Mouse (Mus musculus): Measurements from ENCODE around the gene Mreg.

- TF ChIP-seq RCOR1 (conservative IDR thresholded peaks at IDR 0.05; ENCODE audit: low read depth, low read length) (no peak), JUN (IDR thresholded peaks at IDR 0.05; ENCODE audit: insufficient read depth, low read depth, low read length) (no peak), MAX (IDR thresholded peaks at IDR 0.05; ENCODE audit: low read length) (no peak), ZKSCAN1 (IDR thresholded peaks at IDR 0.05; ENCODE audit: borderline replicate concordance, low read depth, low read length) (no peak), KAT2A (IDR thresholded peaks at IDR 0.05; ENCODE audit: insufficient replicate concordance, low read length) (0 out of 2 replicates have a peak, but pooled peaks have one; percentile 9), CTCF (conservative IDR thresholded peaks at IDR 0.05 in 1 of 2, IDR thresholded peaks at IDR 0.05 in 1 of 2; ENCODE audit: low read depth in 2 of 2, low read length in 2 of 2) (peak in 1 of 2 experiments; percentile 54; a peak in 2 of 4 replicates)
Measured at GRCm38 (mm10) chr1:72211701-72212699, at the start of gene Mreg.

All from CH12.LX (cell line).